Mouse (Mus musculus): ENCODE data around the gene Cldn7.
"Not testable (repeated sequence)": the region's sequence is repeated elsewhere in the genome, so short reads cannot be mapped to it uniquely, and the experiment has no call there.

The Cldn7 gene

GRCm38 (mm10) chr11:69964650-69965270 lies at the start of gene Cldn7:
Cldn7 (plus strand) TSS chr11:69964779.
- no peak for DNase-seq (ENCODE audit: low read depth)

- no peak for DNase-seq (ENCODE audit: low read depth)
Observed at GRCm38 (mm10) chr11:69914917-69915430, 49.6 kb upstream of the Cldn7 start.

GRCm38 (mm10) chr11:69915667-69916627 lies 48.6 kb upstream of the Cldn7 start:
- DNase-seq (ENCODE audit: low read depth), result peak; percentile 48

DNA sequence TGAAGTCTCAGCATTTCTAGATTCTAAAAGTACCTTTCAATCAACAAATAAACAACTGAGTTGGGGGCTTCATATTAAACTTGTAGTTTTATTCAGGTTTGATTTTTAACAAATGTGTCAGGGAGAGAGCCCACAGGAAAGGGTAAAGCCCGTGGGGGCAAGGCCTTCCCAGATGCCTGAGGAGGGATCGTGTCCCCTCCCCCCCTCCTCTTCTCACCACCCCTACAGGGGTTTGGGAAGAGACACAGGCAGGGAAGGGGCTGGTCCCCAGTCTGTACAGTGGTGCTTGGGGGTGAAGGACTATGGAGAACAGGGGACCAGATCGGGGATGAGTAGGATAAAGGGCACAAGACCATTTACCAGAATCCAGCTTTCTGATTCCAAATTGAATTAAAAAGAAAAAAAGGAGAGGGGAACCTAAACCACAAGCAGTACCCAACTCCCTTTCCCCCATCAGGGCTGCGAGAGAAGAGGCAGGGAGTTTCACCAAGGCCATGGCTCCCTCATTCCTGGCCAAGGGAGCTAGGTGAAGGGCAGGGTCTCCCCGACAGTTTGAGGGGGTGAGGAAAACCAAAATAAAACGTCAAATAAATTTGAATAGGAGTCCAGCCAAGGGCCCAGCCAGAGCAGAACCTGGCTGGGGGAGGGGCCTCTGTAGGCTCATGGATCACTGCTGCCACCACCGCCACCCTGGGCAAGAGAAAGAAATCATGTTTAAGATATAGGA lies 47.8 kb upstream of the Cldn7 start:
- not testable (repeated sequence) for DNase-seq (ENCODE audit: low read depth)

DNA sequence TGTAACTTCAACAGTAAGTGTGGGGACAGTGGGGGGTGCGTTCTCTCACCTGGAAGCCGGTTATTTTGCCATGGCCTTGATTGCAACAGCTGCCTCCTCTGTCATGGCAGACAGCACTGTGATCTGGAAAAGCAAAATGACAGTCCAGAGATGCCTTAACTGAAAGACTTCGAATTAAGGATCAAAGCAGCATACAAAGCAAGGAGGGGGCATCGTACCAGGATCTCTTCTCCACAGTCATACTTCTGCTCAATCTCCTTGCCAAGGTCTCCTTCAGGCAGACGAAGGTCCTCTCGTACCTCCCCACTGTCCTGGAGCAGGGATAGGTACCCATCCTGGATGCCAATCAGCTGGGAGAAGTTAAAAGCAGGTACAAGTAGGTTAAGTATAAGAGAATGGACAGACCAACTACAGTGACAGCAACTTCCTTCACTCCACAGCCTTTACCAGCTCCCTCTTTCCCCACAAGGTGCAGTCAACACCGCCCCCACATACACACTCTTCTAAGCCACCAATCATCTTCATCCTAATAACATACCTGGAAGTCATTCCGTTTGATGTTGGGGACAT lies 47.1 kb upstream of the Cldn7 start:
- DNase-seq (ENCODE audit: low read depth), result no peak

DNA sequence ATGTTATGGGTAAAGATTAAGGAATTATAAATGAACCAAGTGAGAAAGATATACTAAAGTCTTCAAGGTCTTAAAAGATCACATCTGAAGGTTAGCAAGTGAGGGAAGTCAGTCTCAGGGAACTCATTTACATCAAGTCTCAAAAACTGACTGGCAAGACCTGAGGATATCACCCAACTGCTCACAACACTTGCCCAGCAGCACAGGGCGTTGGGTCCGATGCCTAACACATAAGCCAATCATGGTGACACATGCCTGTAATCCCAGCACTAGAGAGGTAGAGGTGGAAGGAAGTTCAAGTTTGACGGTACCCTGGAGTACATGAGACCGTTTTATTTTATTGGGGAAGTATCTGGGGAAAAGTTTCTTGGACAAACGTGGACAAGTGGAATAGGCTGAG lies 46.5 kb upstream of the Cldn7 start:
- DNase-seq (ENCODE audit: low read depth), result no peak

- no peak for DNase-seq (ENCODE audit: low read depth)
Observed at GRCm38 (mm10) chr11:69919053-69919452, 45.5 kb upstream of the Cldn7 start.

- peak; percentile 95 for DNase-seq (ENCODE audit: low read depth)
Observed at GRCm38 (mm10) chr11:69919661-69920265, 44.8 kb upstream of the Cldn7 start.

DNA sequence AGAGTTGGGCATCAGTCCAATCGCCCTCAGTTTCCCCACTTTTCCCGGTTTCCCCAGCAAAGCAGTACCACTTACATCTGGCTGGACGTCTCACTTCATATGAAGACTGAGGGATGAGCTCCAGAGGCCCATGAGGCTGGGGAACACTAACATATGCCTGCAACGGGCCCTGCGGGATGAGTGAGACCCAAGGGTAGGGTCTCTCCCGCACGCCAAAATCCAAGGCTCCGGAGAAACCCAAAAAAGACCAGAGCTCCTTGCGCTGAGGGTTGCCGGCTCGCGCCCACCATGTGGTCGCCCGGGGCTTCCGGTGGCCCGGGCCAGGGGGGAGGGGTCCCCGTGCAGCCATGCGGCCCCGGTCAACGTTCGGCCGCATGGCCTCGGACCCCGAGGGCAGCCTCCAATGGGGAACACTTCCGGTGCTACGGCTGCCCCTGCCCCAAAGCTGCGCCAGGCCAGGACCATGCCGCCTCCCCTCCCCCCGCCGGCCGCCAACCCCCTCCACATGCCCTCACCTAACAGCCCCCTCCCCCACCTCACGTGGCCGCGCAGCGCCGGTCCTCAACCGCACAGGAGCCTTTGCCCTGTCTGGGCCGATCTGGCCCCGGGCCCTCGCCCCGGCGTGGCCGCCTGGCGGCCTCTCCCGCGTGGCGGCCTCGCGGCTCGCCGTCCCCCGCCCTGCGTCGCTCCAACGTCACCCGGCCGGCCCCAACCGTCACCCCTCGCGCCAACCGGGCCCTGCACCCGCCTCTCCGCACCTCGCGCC lies 44.1 kb upstream of the Cldn7 start:
- peak; percentile 70 for DNase-seq (ENCODE audit: low read depth)

- DNase-seq (ENCODE audit: low read depth), result peak; percentile 100
Observed at GRCm38 (mm10) chr11:69921114-69922011, 43.2 kb upstream of the Cldn7 start, which contains the start of gene Eif5a. Eif5a (minus strand) TSS chr11:69921958.

DNA sequence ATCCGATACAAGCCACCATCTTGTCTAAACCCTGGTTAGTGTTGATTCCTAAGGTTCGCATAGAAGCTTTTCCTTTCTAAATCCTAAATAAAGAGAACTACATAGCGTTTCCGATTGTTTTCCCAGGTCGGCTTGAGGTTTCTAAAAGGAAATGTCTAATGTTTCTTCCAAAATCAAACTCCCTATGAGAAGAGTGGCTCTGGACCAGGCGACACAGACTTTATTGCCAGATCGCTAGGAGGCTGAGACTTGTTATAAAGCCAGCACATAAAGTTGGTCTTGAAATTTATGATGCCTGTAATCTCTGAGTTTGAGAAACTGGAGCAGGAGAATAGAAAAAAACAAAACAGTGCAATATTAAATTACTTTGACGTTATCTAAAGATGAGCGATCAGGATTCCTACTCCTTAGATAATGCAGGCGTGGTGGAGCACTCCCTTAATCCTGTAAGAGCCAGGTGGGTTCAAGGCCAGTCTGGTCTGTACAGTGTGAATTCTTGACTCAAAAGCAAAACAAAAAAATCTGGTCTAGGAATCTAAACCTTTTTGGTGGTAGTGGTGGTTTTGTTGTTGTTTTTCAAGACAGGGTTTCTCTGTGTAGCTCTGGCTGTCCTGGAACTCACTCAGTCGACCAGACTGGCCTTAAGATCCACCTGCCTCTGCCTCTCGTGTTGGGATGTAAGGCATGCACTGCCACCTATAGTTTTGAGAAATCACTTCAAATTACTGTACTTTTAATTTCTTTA lies 42.4 kb upstream of the Cldn7 start:
- peak; percentile 64 for DNase-seq (ENCODE audit: low read depth)

GRCm38 (mm10) chr11:69922796-69923195 lies 41.8 kb upstream of the Cldn7 start:
- no peak for DNase-seq (ENCODE audit: low read depth)

DNA sequence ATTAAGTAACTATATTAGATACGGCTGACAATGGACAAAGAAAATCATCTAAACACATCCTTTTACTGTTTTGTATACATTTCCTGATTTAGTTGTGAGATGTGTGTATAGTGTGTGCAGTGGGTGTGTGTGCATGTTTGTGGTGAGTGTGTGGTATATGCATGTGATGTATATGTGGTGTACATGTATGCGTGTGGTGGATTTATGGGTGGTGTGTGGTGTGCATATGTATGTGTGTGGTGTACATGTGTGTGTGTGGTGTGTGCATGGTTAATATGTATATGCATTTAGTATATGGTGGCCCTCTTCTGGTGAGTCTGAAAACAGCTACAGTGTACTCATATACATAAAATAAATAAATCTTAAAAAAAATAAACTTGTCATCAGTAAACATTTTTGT lies 37.1 kb upstream of the Cldn7 start:
- DNase-seq (ENCODE audit: low read depth), result no peak

- DNase-seq (ENCODE audit: low read depth), result no peak
Observed at GRCm38 (mm10) chr11:69929712-69930111, 34.9 kb upstream of the Cldn7 start.

- DNase-seq (ENCODE audit: low read depth), result not testable (repeated sequence)
Observed at GRCm38 (mm10) chr11:69930176-69930575, 34.4 kb upstream of the Cldn7 start.

DNA sequence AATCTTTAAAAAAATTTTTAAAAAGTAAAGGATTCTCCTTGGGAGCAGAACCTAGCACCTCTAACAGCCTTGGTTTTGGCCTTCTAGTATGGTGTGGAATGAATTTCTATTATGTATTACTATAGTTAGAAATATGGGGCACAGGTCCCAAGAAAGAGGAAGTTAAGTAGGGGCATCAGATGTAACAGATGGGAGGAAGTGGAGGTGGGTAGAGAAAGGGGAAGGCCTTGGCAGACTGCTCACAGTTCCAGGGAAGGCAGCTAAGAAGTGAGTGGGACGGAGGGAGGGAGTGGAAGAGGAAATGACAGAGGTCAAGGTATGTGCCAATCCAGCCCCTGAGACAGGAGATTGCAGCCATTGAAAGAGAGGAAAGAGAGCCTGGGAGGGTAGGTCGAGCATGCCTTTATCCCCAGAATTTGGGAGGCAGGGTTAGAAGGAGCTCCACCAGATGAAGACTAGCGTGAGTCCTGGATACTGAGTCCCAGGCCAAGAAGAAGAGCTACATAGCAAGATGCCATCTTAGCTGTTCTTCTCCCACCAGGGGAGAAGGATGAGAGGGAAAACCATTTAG lies 33.5 kb upstream of the Cldn7 start:
- no peak for DNase-seq (ENCODE audit: low read depth)

DNA sequence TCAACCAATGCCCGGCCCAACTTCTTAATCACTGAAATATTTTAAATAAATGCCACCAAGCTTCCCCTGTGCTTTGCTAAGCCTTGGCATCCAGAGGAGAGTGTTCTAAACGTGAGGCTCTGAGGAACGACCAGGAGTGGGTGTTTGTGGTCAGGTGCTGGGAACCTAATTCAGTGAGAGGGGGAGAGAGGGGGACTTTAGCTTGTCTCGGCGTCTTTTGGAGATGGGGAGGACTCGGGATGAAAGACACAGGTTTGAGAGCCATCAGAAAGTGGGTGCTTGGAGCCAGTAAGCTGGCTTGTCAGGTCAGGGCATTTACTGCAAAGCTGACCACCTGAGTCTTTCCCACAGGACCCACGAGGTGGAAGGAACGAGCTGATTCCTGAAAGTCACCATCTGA lies 32.8 kb upstream of the Cldn7 start:
- DNase-seq (ENCODE audit: low read depth), result no peak

- DNase-seq (ENCODE audit: low read depth), result no peak
Observed at GRCm38 (mm10) chr11:69932254-69932653, 32.3 kb upstream of the Cldn7 start.

DNA sequence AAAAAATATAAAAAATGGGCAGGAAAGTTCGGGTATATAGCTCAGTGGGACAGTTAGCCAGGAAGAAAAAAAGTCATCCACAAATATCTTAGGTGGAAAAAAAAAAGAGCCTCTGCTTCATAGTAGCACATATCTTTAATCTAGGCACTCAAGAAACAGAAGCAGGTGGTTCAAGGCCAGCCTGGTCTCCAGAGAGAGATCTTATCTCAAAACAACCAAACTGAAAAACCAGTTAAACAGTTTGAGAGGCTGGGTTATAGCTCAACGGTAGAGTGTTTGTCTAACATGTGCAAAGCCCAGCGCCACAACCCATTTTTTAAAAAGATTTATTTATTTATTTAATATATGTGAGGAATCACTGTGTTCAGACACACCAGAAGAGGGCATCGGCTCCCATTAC lies 31.5 kb upstream of the Cldn7 start:
- DNase-seq (ENCODE audit: low read depth), result no peak
